Mouse (Mus musculus) left cerebral cortex, adult 11 months (tissue): ENCODE measurements at regions not wholly inside any gene's neighbourhood (a gene's known extent, or its start where the extent isn't known, plus 50 kb on each side); places are given as distances from the start of the nearest gene placed in this dataset.
A peak's percentile ranks its signal among the peaks of the same experiment; 100 is the strongest.

Source experiments
- DNase-seq: peaks from one replicate; pipeline ENCODE4 v3.0.0; 2022; ENCODE audit warnings: low spot score

DNA sequence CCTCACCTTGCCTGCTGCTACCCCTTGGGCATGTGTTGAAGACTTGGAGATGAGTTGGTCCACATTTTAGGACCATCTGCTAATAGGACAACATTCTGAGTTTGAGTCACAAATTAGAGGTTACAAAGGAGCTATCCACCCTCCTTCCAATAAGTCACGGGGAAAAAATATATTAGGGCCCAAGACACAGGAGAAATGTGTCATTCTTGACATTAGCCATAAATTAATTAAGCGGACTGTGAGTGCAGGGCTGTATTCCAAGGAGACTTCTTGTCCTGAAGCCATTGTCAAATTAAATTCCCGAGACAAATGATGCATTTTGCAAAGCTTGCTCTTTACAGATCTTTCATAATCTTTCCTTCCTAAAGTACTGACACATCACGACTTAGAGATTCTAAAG is 79.2 kb downstream of the 1700020N01Rik start:
- DNase-seq = no peak

DNA sequence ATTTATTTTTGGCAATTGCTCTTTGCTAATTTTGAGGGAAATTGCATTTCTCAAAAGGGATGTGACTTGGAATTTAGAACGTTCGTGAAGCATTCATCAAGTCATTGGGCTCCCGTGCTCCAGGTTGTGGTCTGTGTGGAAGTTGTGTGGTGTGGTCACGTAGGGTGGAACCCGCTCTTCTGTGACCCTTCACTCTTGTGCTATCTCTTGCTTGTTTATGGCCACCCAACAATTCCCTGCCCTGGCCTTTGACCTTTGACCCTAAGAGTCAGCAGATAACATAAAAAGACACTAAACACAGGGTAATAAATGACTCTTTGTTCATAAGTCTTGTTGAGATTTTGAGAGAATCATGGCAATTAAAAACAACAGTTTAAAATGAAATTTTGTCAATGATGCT is 79.7 kb downstream of the 1700020N01Rik start:
- no peak for DNase-seq

DNA sequence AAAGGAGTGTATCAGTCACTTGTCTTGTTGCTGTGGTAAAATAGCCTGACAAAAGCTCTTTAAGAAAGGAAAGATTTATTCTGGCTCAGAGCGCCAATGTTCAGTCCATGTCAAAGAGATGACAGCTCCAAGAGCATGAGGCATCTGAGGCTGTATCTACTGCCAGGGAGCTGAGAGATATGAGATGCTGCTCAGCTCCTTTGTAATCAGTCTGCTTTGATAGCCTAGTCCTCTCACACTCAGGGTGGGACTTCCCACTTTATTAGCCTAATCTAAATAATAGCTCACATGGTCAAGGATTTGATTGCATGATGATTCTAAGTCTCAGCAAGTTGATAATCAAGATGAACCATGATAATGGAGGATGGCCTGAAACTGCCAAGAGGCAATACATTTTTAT is 80.9 kb downstream of the 1700020N01Rik start:
- no peak for DNase-seq

DNA sequence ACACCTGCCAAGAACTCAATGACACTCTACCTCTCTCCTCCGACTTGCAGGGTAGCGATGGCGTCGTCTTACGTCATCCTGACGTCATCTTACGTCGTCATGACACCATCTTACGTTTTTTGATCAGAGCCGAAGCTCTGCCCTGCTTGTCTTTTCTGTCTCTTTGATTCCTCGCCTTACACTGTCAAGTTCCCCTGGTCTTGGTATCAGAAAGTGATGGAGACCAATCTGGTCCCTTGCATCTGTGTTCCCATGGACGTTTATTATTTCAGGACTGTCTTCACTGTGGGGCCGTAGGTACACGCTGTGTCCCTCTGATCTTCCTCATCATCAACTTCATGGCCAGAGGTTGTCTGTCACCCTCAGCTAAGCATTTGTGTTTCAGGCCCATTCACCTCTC is 82.8 kb downstream of the 1700020N01Rik start:
- no peak for DNase-seq

DNA sequence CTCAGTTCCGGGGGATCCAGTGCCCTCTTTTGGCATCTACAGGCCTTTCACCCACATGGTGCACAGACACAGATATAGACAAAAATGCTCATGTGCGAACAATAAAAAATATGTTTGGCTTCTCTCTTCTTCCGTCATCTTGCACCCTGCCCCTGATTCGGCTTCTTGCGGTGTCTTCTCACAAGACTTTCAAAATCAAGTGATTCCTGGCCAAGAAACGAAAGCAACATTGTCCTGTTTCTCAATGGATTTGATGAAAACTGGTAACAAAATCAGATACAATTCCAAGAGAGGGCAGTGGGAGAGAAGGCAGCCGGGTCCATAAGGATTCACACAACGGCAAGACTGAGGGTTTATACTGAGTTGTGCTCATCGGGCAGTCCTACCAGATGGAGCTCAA is 85.0 kb downstream of the 1700020N01Rik start:
- no peak for DNase-seq

DNA sequence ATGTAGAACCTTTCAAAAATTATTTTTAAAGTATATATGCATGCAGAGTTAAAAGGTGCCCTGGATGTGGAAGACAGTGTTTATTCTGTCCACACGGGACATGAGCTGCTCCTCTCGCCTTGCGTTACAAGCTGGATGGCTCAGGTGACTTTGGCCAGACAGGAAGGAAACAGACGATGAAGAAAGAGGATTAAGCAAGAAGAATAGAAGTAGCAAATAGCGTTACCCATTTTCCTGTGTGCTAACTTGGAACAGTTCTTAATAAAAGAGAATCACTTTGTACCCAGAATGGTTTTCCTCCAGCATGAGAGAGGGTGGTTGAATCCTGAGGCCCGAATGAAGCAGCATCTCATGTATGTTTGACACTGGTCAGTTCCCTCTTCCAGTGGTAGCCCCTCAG is 85.4 kb downstream of the 1700020N01Rik start:
- no peak for DNase-seq

DNA sequence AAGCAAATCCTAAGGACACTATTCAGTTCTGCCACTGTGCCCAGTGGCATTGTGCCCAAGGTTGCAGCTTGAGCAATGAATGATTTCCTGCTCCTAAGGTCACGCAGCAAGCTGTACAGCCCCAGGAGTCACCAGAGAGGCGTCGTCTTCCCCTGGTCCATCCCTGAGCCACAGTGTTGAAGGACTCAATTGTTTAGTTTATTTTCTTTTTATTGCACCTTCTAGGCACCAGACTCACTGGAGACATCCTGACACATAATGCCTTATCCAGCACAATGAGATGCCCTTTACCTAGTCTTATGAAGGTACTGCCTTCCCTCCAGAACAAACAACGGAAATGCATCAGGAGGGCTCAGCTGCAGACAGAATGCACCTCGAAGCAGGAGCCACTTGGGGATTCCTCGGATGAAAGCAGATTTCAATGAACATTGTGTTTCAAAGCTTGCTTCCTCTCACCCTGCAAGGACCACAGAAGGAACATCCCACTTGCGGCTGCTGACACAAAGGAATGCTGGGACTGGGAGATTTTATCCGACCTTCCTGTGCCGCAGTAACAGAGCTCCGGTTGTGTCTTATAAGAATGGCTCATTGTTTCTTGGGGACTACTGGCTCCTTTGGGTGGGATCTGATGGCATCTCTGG is 86.0 kb downstream of the 1700020N01Rik start:
- no peak for DNase-seq

DNA sequence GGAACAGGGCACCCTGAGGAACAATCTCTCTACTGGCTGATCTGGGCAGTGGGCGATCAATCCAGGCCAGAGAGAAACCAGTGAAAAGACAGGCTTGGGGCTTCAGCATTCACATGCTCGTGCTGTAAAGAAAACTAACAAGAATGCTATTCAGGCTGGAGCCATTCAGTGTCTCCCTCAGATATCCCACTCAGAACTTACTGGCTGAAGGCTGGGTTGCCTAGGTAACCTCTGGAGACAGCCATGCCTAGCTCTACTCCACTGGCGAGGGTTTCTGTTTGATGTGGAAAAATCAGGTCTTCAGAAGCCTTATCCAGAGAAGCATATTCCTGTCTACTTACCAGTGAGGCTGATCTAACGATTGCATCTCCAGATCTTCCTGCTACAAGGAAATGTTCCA is 87.8 kb downstream of the 1700020N01Rik start:
- DNase-seq = no peak

DNA sequence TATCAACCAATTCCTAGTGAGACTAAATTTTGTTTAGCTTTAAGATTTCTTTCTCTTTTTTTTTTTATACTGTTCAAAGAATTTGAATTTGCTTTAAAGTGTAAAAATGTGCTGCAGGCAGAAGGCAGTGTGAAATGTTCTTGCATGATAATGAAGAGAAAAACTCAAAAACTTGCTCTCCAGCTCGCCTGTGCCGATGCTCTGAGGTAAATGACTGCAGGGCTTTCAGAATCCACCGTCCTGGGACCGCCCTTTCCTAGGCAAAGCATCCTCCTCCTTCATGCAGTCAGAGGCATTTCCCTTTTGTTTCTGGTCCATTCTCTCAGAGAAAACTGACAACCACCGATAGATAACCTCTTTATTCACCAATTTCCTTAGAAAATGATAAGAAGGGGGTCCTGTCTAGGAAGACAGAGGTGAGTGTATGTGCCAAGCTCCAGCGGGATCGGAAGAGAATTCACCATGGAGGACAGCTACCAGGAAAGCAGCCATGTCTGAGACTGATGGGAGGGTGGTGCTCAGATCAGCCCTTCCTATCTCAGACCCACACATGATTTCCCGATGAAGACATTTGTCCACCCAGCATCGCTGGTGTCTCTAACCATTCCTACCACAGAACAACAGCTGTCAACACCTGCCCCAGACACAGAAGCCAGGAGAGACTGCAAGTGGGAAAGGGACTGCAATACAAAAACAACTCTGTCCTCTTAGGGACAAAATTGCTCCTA is 91.5 kb downstream of the 1700020N01Rik start:
- no peak for DNase-seq

DNA sequence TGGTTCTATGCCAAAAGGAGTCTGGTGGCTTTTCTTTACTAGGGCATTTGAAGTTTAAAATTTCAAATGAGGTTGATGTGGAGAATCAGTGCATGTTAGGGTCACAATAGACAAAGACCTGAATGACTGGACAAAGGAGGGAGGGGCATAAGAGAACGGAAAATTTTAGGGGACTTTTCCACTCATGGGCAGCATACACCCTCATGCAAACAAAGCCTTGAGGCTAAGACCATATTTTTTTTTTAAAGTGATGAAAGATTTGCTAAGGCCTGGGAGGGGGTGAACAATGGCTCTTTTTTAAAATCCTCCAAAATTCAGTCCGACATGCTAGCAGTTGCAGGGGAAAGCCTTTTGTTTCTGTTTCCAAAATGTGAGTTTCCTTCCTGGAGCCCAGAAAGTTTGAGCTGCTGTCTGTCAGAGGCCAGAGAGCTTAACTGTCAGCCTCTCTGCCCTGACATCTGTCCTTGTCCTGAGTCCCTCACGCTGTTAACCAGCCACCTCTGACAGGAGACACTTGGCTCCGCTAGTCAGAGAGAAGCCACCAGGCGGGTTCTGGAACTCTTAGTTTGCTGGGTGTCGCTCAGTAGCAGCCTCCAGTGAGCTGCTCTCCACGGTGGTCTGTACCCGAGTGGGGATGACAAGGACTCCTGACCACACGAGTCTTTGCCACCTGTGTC is 92.3 kb downstream of the 1700020N01Rik start:
- DNase-seq = peak; percentile 41

DNA sequence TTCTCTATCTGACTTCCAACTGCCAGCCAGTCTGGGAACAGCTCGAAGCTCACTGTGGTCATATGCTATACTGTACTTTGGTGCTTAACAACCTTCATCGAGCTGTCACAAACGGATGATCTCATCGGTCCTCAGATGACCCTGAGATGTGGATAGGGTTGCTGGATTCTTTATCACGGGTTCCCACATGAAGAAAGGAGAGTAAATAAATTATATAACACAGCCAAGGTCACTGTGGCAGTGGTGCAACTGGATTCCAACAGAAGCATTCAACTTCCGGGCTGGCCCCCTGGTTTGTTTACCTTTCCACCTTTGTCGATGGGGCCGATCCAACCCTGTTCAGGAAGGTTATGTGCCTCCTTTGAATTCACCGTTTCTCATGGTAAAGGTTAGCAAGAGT is 93.1 kb downstream of the 1700020N01Rik start:
- DNase-seq = no peak

DNA sequence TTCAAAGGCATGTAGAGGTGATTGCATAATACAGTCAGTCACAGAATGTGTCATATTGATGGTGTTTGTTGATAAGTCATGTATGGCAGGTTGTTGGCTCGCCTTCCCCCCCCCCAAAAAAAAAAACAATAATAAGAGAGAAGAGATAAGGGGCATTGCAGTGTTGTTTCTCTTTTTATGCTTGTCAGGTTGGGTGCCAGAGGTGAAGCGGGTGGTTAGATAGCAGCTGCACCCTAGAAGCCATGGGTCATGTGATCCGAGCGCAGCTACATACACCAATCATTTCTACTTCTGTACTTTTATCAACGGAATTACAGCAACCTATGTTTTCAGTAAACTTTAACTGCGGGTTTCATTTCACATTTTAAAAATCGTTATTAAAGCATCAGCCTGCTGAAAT is 94.5 kb downstream of the 1700020N01Rik start:
- DNase-seq = no peak

DNA sequence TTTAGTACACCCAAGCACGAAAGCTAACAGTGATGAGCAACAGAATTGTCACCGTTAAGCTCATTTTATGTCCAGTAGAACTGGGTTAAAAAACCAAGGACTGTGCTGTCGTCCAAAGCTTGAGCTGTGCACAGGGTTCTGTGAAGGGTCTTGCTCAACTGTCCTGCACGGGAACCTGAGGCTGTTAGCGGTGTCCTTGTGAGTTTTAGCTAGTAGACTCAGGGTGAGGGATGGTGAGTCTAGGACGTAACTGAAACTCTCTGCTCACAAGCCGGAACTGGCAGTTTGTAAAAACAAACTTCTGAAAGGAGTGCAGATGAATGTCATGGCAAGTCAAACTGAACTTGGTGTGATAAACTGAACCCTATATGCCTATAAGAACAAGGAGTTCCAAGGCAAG is 95.6 kb downstream of the 1700020N01Rik start:
- no peak for DNase-seq

DNA sequence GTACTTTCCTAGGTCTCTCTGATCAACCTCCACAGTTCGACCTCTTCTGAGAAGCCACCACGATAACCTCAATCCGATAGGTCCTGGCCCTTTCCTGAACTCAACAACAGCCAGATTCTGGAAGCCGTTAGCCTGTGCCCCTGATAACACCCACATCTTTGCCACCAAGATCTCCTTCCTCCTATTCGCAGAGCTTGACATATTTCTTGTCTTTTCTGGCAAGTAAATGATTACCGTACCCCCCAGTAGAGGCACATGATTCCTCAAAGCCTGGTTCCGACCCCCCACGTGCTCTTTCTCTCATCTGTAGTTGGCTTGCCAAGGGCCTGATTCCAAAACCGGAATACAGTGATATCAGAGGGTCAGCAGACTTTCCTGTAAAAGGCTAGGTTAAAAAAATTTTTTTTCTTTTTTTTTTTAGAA is 96.9 kb downstream of the 1700020N01Rik start:
- no peak for DNase-seq

DNA sequence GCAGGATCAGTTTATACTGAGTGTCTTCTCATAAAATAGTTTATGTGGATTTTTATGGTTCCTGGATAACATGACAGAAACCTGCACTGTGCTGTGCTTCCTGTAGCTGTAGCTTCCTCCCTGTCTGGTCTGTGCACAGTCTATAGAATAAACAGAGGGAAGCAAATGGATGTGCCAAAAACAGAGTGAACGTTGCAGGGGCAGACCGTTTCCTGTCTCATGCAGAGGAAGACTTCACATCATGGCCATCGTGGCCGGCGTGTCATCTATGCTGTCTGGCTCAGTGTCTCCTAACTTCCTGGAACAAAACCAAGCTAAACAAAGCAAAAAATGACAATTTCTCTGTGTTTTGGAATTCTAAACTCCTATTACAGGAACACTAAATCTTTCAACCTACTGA is 102.2 kb downstream of the 1700020N01Rik start:
- DNase-seq = no peak

DNA sequence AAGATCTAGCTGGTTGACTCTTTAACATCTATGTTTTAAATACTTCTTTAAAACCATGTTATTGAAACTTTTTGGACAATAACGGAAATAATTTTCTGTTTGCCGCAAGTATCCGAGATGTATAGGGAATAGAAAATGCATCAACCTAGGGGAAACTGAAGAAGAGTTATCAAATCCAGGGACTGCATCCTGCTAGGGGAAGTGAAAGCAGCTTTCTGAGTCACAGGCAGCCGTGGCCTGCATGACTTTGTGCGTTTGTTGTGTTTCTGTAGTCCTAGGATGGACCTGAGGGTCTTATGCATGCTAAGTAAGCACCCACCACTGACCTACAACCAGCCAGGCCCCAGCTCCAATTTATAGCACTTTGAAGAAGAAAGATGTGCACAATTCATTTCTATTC is 103.7 kb downstream of the 1700020N01Rik start:
- DNase-seq = no peak

DNA sequence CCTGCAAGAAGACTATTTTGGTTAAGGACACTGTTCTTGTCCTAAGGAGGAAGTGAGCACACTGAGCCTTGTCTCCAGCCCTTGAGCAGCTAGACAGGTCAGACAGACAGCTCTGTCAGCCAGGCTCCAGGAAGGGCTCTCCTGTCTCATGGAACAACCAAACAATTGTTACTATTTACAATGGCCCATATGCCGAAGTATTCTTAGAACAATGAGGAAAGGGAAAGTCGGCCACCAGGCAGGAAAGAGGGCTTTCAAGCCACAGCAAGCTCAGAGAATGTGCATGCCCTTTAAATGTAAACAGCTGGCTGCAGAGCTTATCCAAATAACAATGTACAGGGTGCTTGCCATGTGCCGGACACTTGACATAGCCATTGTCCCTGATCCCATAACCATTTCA is 108.6 kb downstream of the 1700020N01Rik start:
- DNase-seq = no peak

DNA sequence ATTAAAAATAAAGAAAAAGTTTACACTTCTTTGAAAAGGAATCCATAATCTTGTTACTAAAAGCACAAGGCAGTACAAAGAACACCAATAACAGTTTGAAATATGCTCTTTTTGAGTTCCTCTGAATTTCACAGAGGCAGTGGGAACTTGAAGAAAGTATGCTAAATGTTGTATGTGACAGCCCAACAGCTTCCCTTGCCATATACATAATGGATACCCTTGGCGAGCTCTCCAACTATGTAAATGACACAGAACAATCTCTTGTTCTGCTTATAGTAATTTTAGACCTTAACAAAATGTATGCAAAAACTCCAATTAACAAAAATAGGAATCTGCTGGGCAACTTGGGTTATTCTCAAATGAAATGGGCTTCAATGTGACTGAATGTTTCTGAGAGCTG is 109.2 kb downstream of the 1700020N01Rik start:
- no peak for DNase-seq

DNA sequence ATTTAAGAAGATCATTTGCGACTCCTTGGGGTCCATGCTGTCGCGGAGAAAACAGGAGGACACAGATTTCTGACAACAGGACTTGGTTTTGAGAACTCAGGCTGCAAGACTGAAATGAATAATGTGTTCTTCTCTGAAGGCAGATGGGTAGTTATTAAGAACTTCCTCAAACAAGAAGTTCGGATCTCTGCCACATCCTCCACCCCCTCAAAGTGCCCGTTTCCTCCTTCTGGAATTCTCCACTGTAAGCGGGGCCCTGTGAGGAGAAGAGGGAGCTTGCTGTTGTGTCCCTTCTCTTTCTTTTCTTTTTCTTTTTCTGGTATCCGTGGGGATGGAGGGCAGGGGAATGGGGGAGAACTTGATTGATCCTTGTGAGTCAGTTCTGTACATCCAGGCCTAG is 118.9 kb downstream of the 1700020N01Rik start:
- no peak for DNase-seq

DNA sequence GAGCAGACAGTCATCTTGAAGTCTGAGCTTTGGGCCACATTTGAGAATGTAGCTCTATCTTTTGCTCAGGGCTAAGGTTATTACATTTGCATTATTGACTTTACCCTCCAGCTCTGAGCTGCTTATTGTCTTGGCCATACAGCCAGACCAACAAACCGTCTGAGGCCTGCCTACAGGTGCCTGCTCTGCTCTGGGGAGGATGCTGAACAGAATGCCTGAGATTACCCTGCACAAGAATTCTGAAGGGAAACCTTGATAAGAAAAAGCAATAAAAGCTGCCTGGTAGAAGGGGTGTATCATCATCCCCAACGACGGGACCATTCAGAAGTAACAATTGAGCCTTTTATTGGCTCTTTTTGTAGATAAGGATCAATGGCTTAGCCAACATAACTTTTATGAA is 119.9 kb downstream of the 1700020N01Rik start:
- no peak for DNase-seq

DNA sequence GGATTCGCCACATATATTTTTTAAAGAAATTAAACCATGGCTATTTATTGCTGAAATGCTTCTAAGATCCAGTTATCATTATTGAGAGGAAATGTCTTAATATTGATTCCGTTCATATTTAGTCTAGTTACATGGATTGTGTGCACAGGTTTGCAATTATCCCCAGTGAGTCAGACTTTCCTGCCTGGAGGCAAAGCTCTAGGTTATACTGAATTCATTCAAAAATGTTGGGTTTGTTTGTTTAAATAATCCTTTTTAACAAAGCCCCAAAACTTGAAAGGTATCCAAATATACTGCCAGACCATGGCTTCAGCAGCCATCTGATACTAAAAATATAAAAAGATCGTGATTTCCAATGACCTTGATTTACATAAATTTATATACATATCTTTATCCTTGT is 122.5 kb downstream of the 1700020N01Rik start:
- DNase-seq = no peak

DNA sequence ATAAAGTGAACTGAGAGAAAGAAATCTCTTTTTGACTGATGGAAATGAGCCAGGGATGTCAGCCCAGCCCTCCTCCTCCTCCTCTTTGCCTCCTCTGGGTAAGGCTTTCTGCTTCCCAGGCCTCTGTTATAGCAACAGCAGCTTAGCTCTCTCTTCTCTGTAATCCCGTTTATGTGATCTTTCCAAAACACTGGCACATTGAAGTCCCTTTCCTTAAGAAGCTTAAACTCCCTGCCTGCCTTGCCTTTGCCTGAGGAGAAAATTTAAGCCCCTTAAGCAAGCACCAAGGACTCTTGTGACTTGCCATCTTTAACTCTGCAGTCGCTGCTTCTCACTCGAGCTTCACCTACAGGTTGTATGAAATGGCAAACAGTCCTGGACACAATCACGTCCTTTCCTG is 125.2 kb downstream of the 1700020N01Rik start:
- no peak for DNase-seq

DNA sequence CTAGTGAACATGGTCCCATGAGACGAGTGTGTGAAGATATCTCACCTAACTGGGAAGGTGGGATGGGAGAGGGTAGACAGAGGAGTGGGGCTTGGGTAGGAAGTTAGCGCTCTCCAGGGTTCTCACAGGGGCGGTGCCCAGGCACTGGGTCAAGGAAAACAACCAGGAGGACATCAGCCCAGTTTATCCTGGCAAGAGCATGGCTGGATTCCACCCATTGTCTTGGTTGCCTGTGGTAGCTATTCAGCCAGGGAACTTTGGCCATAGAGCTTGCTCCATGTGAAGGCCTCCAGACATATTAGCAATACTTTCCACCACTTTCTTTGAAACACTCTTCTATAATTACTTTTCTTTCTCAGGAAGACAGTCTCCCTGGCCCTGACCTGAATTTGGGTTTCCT is 131.4 kb downstream of the 1700020N01Rik start:
- DNase-seq = no peak
